Mouse (Mus musculus): ENCODE data around the gene B3gnt4.
A peak's percentile ranks its signal among the peaks of the same experiment; 100 is the strongest.
"Not testable (repeated sequence)": the region's sequence is repeated elsewhere in the genome, so short reads cannot be mapped to it uniquely, and the experiment has no call there.

The B3gnt4 gene

GRCm38 (mm10) chr5:123510160-123510559 lies at the start of gene B3gnt4:
TSS of gene B3gnt4 (plus strand) at chr5:123510460.
- DNase-seq = no peak

GRCm38 (mm10) chr5:123461420-123461819 lies 48.8 kb upstream of the B3gnt4 start:
- no peak for DNase-seq

- DNase-seq = no peak
Measured at GRCm38 (mm10) chr5:123464638-123465037, 45.6 kb upstream of the B3gnt4 start.

DNA sequence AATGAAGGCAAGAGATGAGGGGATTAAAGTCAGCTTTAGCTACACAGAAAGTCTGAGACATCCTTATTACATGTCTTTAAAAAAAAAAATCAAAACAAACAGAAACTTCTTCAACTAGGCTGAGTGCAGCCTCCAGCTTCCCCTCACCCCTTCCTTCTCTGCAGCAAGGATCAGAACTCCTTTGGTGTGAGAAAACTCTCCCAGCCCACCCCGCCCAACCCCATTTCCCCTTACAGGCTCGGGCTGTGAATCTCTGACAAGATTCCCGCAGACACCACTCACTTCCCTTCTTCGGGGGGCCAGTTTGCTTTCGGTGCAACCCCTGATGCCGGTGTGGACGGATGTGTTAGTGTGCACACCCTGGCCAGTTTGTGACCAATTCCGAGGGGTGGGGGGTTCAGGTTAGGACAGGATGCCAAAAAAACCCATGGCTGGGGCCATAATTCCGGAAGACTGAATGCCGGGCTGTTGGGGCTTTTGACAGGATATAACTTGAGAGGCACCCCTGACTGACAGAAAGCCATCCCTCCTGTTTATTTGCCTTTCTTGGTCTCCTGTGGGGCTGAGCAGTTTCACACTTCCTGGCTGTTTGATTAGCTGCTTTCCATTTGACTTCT lies 39.4 kb upstream of the B3gnt4 start:
- DNase-seq = no peak

GRCm38 (mm10) chr5:123473817-123474216 lies 36.4 kb upstream of the B3gnt4 start:
- no peak for DNase-seq

GRCm38 (mm10) chr5:123487659-123488395 lies 22.4 kb upstream of the B3gnt4 start:
- no peak for DNase-seq

- no peak for DNase-seq
Measured at GRCm38 (mm10) chr5:123489112-123489785, 21.0 kb upstream of the B3gnt4 start, which contains the start of the genes Lrrc43 and Il31. TSS of gene Lrrc43 (plus strand) at chr5:123489305. TSS of gene Il31 (minus strand) at chr5:123489489.

DNA sequence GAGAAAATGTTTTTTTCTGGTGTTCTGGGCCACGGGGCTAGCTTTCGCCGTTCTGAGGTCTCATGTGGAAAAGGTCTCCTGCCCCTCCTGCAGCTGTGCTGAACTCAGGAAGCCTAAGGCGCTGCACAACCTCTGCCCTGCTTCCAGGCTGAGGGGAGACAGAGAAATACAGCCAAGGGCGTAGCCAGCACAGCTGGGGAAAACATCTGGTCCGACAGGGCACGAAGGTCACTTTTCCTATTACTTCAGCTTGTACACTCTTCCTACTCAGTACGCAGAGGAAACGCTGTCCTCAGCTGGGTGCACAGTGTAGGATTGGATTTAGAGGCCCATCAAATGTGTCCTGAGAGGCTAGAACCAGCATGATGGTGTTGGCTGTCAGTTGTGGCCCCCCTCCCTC lies 20.3 kb upstream of the B3gnt4 start:
- DNase-seq = no peak

DNA sequence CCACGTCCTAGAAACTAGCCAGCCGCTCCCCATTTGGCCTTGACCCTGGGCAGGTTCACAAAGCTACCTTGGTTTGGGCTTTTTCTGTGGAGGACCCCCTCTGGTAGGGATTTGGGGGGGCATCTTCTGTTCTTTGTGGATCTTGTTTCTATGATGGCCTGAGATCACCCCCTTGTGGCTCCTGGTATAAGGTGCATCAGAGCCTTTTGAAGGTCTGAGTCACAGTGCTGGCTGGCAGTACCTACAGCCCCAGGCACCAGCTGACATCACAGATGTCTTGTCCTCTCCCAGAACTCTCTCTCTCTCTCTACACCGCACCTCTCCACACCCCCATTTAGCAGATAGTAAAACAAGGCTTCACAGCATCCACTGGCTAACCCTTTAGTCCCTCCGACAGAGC lies 10.5 kb upstream of the B3gnt4 start:
- DNase-seq = peak; percentile 13 to 46

DNA sequence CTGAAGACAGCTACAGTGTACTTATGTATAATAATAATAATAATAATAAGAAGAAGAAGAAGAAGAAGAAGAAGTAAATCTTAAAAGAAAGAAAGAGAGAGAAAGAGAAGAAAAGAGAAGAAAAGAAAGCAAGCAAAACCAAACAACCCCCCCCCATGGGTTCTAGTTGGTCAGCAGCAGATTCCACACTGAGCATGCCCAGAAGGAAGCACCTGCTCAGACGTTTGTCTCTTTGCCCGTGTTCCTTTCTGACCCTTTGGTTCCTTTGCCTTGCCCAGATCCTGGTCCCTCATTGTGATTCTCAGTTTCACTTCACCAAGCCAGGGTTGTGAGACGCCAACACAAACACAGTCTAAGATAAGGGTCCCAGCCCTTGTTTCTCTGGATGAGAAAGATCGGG lies 8.3 kb upstream of the B3gnt4 start:
- no peak for DNase-seq

DNA sequence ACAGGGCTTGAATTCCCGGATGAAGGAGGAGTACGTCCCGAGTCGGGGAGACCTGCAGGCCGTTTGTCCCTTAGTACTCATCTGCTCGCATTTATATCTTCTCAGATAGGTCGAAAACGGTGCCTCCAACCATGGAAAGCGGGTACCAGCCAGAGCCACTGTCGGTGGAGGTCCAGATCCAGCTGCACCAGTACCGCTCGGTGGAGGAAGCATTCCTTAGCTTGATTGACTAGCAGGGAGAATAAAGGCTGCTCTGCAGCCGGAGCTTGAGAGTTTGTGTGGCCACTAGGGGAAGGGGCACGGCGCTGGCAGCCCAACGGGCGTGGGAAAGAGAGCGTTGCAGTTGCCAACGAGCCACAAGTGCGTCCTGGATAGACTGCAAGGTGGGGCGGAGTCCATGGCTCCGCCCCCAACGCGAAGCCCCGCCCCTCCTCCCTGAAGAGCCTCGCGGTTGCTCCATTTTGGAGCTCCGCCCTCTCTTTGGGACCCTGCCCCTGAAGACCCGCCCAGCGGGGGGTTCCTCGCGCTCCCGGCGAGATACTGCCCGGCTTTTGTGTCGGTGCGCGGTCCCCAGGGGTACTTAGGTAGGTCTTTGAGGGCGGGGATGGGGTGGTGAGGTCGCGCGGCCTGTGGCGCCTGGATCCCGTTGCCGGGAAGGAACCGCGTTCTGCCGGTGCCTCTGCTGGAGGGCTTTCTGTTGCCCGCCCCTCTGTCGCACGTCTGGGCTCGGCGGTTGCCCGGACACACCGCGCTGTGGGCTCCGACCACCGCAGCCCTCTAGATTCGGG lies 2.1 kb upstream of the B3gnt4 start:
- peak; percentile 80 to 91 for DNase-seq

DNA sequence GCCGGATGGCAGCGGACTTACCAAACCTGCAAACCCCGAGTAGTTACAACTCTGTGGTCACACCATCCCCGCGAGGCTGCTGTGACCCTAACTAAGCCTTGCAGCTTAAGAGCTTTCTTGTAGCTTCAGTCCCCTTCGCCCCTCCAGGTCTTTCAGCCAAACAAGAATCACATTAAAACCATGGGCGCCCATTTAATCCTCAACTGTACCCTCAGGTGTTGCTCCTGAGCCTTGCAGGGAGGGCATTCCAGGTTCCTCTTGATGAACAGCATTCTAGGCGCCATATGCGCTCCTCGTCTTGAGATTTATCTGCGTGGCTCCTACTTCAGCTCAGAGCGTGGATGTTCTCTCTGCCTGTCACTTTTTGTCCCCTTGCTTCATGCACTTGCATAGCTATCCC lies 1.3 kb upstream of the B3gnt4 start:
- DNase-seq = no peak

DNA sequence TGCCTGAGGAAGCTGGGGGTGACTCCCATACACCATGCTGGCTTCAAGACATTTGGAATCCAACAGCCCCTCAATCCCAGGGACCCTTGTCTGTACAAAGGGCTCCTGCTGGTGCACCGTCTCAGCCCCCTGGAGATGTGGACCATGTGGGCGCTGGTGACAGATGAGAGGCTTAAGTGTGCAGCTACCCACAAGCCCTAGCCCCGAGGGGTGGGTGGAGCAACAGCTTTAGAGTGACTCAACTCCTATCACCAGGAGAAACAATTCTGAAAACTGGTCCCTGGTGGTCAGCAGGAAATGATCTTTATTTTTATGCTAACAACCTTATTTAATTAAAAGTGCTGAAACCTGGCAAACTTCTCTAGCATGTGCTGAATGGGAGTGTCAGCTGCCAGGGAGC lies 1.2 kb downstream of the B3gnt4 start:
- DNase-seq = not testable (repeated sequence)

DNA sequence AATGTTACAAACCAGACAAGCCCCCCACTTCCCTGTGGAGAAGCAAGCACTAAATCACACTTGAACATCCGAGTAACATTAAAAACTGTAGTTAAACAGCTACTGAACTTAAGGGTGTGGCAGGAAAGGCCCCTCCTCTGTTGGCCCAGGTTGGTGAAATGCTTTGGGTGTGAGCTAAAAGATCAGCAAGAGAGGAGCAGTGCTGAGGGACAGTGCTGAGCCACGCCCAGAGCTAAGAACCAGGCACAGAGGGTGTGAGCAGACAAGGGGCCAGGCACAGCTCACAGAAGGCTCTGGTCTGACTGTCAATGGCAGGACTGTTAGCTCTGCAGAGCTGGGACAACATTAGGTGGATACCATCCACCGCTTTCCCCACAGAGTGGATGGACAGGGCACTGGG lies 1.8 kb downstream of the B3gnt4 start:
- no peak for DNase-seq

GRCm38 (mm10) chr5:123514871-123515270 lies 4.6 kb downstream of the B3gnt4 start:
- no peak for DNase-seq

GRCm38 (mm10) chr5:123520666-123521065 lies 10.4 kb downstream of the B3gnt4 start:
- DNase-seq = no peak

GRCm38 (mm10) chr5:123521621-123522020 lies 11.4 kb downstream of the B3gnt4 start:
- DNase-seq = no peak

DNA sequence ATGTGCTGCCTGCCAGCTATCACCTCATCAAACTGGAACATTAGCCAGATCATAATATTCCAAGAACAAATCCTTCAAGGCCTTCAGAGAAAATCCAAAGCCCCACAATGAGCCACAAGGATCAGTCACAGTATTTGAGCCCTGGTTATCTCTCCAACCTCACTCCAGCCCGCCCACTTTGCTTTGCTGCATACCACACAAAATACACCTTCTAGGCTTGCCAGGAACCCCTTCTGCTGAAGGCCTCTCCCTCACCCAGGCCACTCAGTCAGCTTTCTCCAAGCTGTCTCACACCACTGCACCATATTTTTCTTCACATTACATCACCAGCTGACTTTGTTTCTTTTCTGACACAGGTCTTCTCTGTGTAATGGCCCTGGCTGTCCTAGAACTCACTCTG lies 11.9 kb downstream of the B3gnt4 start:
- no peak for DNase-seq

GRCm38 (mm10) chr5:123523692-123524392 lies 13.6 kb downstream of the B3gnt4 start, which contains the start of gene Diablo:
TSS of gene Diablo (minus strand) at chr5:123524176.
- peak; percentile 99 to 100 for DNase-seq

- no peak for DNase-seq
Measured at GRCm38 (mm10) chr5:123524393-123524750, 14.1 kb downstream of the B3gnt4 start.

- no peak for DNase-seq
Measured at GRCm38 (mm10) chr5:123525281-123525680, 15.0 kb downstream of the B3gnt4 start, which contains the start of gene Gm49027. TSS of gene Gm49027 (minus strand) at chr5:123525488.

- no peak for DNase-seq
Measured at GRCm38 (mm10) chr5:123525916-123526495, 15.7 kb downstream of the B3gnt4 start.
